Mouse (Mus musculus) heart, postnatal 0 days (tissue): ENCODE data around the gene Hist2h3c1. TPM values are rescaled to one million over a fixed set of nuclear protein-coding genes. Genes with fewer than 3 reads are reported as not detected.

ENCODE experiments used
- ATAC-seq: fragments of 200-750 bp; cut with Nextera tagmentation; 2 replicates; pipeline ENCODE4 v1.8.0; 2017; ENCODE audit warnings: low read depth, moderate number of reproducible peaks, moderate library complexity; ENCODE audit not compliant: insufficient read depth
- DNase-seq: peaks from one replicate; pipeline ENCODE4 v3.0.0-alpha.2; 2016; ENCODE audit warnings: low spot score
- H3K27ac ChIP-seq: fragments of 300-500 bp; sonication (generic); 2 replicates; pipeline ENCODE4 v1.5.1; 2014; ENCODE audit warnings: low read depth, mild to moderate bottlenecking
- H3K27me3 ChIP-seq: fragments of 300-500 bp; sonication (generic); 2 replicates; pipeline ENCODE4 v1.6.1; 2014; ENCODE audit warnings: low read length, mixed read lengths; ENCODE audit not compliant: control insufficient read depth, insufficient read depth
- H3K36me3 ChIP-seq: fragments of 300-500 bp; sonication (generic); replicated peaks from 2 replicates; pipeline ENCODE4 v1.6.1; 2014; ENCODE audit warnings: low read length, mixed read lengths; ENCODE audit not compliant: control insufficient read depth, insufficient read depth
- H3K4me1 ChIP-seq: fragments of 300-500 bp; sonication (generic); 2 replicates; pipeline ENCODE4 v1.6.1; 2014; ENCODE audit warnings: antibody characterized with exemption; ENCODE audit not compliant: control insufficient read depth, insufficient read depth
- H3K4me2 ChIP-seq: fragments of 300-500 bp; sonication (generic); 2 replicates; pipeline ENCODE4 v1.6.1; 2014; ENCODE audit warnings: low read depth, mild to moderate bottlenecking, low read length, moderate library complexity
- H3K4me3 ChIP-seq: fragments of 300-500 bp; sonication (generic); 2 replicates; pipeline ENCODE4 v1.5.1; 2014; ENCODE audit warnings: low read depth, low read length
- H3K9ac ChIP-seq: fragments of 300-500 bp; sonication (generic); replicated peaks from 2 replicates; pipeline ENCODE4 v1.6.1; 2014; ENCODE audit warnings: low read depth, low read length, mixed read lengths
- H3K9me3 ChIP-seq: fragments of 300-500 bp; sonication (generic); replicated peaks from 2 replicates; pipeline ENCODE4 v1.6.1; 2016; ENCODE audit warnings: low read length; ENCODE audit not compliant: control insufficient read depth
- CTCF ChIP-seq: IDR thresholded peaks from 2 replicates; pipeline ENCODE4 v1.5.1; 2016; ENCODE audit warnings: antibody characterized with exemption, control low read depth, low read depth
- EP300 ChIP-seq: IDR thresholded peaks from 2 replicates; pipeline ENCODE4 v1.6.1; 2016; ENCODE audit warnings: antibody characterized with exemption, low read depth
- WGBS: fragments of 180-500 bp; shearing (Covaris S2); extraction: QIAGEN DNeasy Blood & Tissue Kit; methylation state at CpG from one replicate; pipeline ENCODE4 v1.1.7; 2014; 5-methylcytosine and 5-hydroxymethylcytosine counted together
- polyA plus RNA-seq: library from polyadenylated mRNA; unstranded; fragments of >200 nt; fragmentation: Nextera tagmentation; extraction: Ambion mirVana; gene quantifications from 2 replicates; pipeline ENCODE4 v1.2.1, GENCODE M21; 2015
- total RNA-seq: library from RNA; depleted of rRNA; stranded (reverse); fragments of >200 nt; gene quantifications from 2 replicates; pipeline ENCODE4 v1.2.3, GENCODE M21; 2014; ENCODE audit warnings: low replicate concordance

Hist2h3c1 gene
- total and polyA plus RNA-seq, 2 experiments from 2014 or later: 0.19 TPM; not detected in 1

GRCm38 (mm10) chr3:96248141-96249033 is 1.9 kb downstream of the Hist2h3c1 start:
- H3K9me3 ChIP-seq: no peaks in the 10 kb centered on the region
- H3K9ac ChIP-seq: no peak overlapping the region
- peak overlapping the region; percentile 22; the same call in 1 of the 2 replicates for H3K27ac ChIP-seq
- H3K4me1 ChIP-seq: peaks cover 38% of the 10 kb centered on the region
- H3K27me3 ChIP-seq: no peaks in the 10 kb centered on the region
- no peak for ATAC-seq
- peak overlapping the region; percentile 59 for H3K4me2 ChIP-seq
- no peak for TF ChIP-seq CTCF
- TF ChIP-seq EP300: no peak
- WGBS: 53% methylated on average over 6 of the region's 6 CpGs
- peak overlapping the region; percentile 44 for H3K4me3 ChIP-seq
- no peaks in the 10 kb centered on the region for H3K36me3 ChIP-seq
- no peak for DNase-seq

DNA sequence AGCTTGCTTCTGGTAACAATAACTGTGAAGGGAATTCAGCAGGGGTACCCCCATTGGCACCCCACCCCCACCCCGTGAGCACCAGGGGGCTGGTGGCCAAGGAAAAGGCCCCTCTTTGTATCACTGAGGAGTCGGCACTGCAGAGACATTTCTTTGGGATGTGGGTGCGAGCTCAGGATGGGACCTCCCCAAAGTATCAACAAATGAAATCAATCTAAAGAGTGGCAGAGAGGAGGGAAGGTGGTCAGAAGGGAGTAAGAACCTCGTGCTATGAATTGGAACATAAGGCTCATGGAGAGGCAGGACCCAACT is 2.5 kb downstream of the Hist2h3c1 start:
- H3K27me3 ChIP-seq: no peaks in the 10 kb centered on the region
- WGBS: 51% methylated on average over 4 of the region's 4 CpGs
- H3K4me3 ChIP-seq: no peak overlapping the region; the same call in 1 of the 2 replicates
- no peaks in the 10 kb centered on the region for H3K9me3 ChIP-seq
- H3K4me1 ChIP-seq: peaks cover 32% of the 10 kb centered on the region
- H3K36me3 ChIP-seq: no peaks in the 10 kb centered on the region
- H3K9ac ChIP-seq: no peak overlapping the region
- ATAC-seq (no peak), DNase-seq (no peak)
- peak overlapping the region; percentile 22; the same call in 1 of the 2 replicates for H3K27ac ChIP-seq
- TF ChIP-seq CTCF: no peak
- no peak for TF ChIP-seq EP300
- peak overlapping the region; percentile 59; the same call in 1 of the 2 replicates for H3K4me2 ChIP-seq

DNA sequence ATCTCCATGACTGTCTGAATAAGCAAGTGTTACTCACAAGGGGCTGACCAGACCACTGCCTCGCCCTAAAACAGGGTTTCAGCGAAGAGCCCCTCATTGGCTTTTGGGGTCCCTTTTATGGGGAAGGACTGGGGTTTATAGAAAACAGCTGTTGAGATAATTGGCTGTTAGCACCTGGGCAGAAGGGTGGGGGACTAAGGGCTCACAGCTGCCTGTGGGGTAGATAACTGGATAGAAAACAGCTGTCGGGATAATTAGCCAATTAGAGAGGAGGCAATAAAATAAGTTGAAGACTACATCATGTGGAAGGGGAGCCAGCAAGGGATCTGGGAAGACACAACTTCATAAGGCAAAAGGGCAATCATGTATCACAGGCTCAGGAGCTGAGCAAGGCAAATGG is 4.4 kb downstream of the Hist2h3c1 start:
- TF ChIP-seq EP300: no peak
- no peak for TF ChIP-seq CTCF
- H3K4me2 ChIP-seq: no peak overlapping the region
- H3K36me3 ChIP-seq: no peaks in the 10 kb centered on the region
- H3K4me3 ChIP-seq: no peak overlapping the region
- 75% methylated on average over 3 of the region's 3 CpGs for WGBS
- DNase-seq (no peak), ATAC-seq (no peak)
- no peaks in the 10 kb centered on the region for H3K9me3 ChIP-seq
- peaks cover 25% of the 10 kb centered on the region; the same call in 1 of the 2 replicates for H3K4me1 ChIP-seq
- no peak overlapping the region for H3K9ac ChIP-seq
- no peak overlapping the region for H3K27ac ChIP-seq
- no peaks in the 10 kb centered on the region for H3K27me3 ChIP-seq

DNA sequence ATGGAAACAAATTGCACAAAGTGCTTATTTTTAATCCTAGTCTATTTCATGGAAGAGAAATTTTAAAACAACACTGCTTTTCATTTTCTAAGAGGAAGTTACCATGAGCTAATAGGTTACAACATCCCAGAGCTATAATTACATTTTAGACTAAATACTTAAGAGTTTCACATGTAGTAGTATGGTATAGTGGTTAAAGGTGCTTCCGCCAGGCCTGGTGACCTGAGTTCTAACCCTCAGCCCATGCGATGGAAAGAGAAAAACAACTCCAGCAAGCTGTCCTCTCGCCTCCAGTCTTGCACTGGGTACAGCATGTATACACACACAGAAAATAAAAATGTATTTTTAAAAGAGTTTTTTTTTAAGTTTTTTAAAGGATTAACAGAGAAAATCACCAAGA is 5.3 kb downstream of the Hist2h3c1 start:
- no peak for TF ChIP-seq CTCF
- no peak for TF ChIP-seq EP300
- Histone ChIP-seq H3K9me3 (no peaks in the 10 kb centered on the region), H3K4me1 (peaks cover 31% of the 10 kb centered on the region; the same call in 1 of the 2 replicates), H3K4me2 (no peak overlapping the region), H3K27ac (no peak overlapping the region), H3K4me3 (no peak overlapping the region), H3K27me3 (no peaks in the 10 kb centered on the region), H3K9ac (no peak overlapping the region), H3K36me3 (no peaks in the 10 kb centered on the region)
- ATAC-seq (no peak), DNase-seq (no peak)
- 92% methylated on average over 3 of the region's 3 CpGs for WGBS

- Histone ChIP-seq H3K4me3 (no peak overlapping the region), H3K9ac (no peak overlapping the region), H3K36me3 (no peaks in the 10 kb centered on the region), H3K9me3 (no peaks in the 10 kb centered on the region), H3K4me2 (no peak overlapping the region), H3K27me3 (no peaks in the 10 kb centered on the region), H3K27ac (no peak overlapping the region), H3K4me1 (0 out of 2 replicates have a peak, but pooled peaks cover 12% of the 10 kb centered on the region)
- DNase-seq (no peak), ATAC-seq (no peak)
- no peak for TF ChIP-seq CTCF
- no peak for TF ChIP-seq EP300
- WGBS: 34% methylated on average over 10 of the region's 10 CpGs
Measured at GRCm38 (mm10) chr3:96254683-96255355, 8.3 kb downstream of the Hist2h3c1 start.
